Mouse (Mus musculus): ENCODE measurements at regions not wholly inside any gene's neighbourhood (a gene's known extent, or its start where the extent isn't known, plus 50 kb on each side); places are given as distances from the start of the nearest gene placed in this dataset.

GRCm38 (mm10) chr7:70604471-70605174 lies 238.1 kb upstream of the Nr2f2 start:
- TF ChIP-seq ZNF384 (IDR thresholded peaks at IDR 0.05; ENCODE audit: low read depth, low read length) (no peak), MAFK (IDR thresholded peaks at IDR 0.05; ENCODE audit: insufficient read depth, low read depth, low read length) (no peak)
